Mouse (Mus musculus) hindbrain, embryonic 13.5 days (tissue): ENCODE results near the gene Crlf3. TPM values are rescaled to one million over a fixed set of nuclear protein-coding genes. Genes with fewer than 3 reads are reported as not detected.

Experiments
- polyA plus RNA-seq: library from polyadenylated mRNA; unstranded; fragments of >200 nt; fragmentation: Nextera tagmentation; extraction: Ambion mirVana; gene quantifications from 2 replicates; pipeline ENCODE4 v1.2.1, GENCODE M21; 2015

The Crlf3 gene
- polyA plus RNA-seq, 1 experiment from 2014 or later, result 13.1 TPM

Other genes with a start within 250 kb of the Crlf3 start
- 42.7 and 45.2 TPM in 2 replicates for gene Utp6, start 118.6 kb downstream of the Crlf3 start, polyA plus RNA-seq
- 16.0 and 16.9 TPM in 2 replicates for gene Suz12, start 87.9 kb downstream of the Crlf3 start, polyA plus RNA-seq
- gene Atad5, start 8.4 kb upstream of the Crlf3 start, polyA plus RNA-seq, result 6.1 and 6.3 TPM in 2 replicates
- gene Tefm, start 61.2 kb upstream of the Crlf3 start, polyA plus RNA-seq, result 25.8 and 25.9 TPM in 2 replicates
- gene Adap2, start 73.1 kb upstream of the Crlf3 start, polyA plus RNA-seq, result 3.7 and 3.9 TPM in 2 replicates
- 3.1 and 3.9 TPM in 2 replicates for gene Rnf135, start 102.9 kb upstream of the Crlf3 start, polyA plus RNA-seq
- gene Rhot1, start 128.0 kb upstream of the Crlf3 start, polyA plus RNA-seq, result 66.4 and 68.4 TPM in 2 replicates
- 14.0 and 16.0 TPM in 2 replicates for gene Rhbdl3, start 219.9 kb upstream of the Crlf3 start, polyA plus RNA-seq